Mouse (Mus musculus) heart, adult 2 months (tissue): ENCODE measurements around the gene Rab6b. TPM values are rescaled to one million over a fixed set of nuclear protein-coding genes. Genes with fewer than 3 reads are reported as not detected.
A peak's percentile ranks its signal among the peaks of the same experiment; 100 is the strongest.

ENCODE experiments used
- DNase-seq, 2 experiments: peaks; one replicate each; pipeline ENCODE4 v3.0.0; 2021
- H3K27ac ChIP-seq: fragments of 200-600 bp; 2 replicates; pipeline ENCODE4 v1.8.1; 2022
- H3K27me3 ChIP-seq: fragments of 200-500 bp; 2 replicates; pipeline ENCODE4 v1.6.1; 2012; ENCODE audit warnings: mild to moderate bottlenecking, low read length, inconsistent platforms, mixed read lengths; ENCODE audit not compliant: control insufficient read depth, insufficient read depth
- H3K36me3 ChIP-seq: fragments of 200-500 bp; 2 replicates; pipeline ENCODE4 v1.6.1; 2012; ENCODE audit warnings: low read length, inconsistent platforms; ENCODE audit not compliant: control insufficient read depth, insufficient read depth
- H3K4me1 ChIP-seq: fragments of 200-500 bp; 2 replicates; pipeline ENCODE4 v1.6.1; 2011; ENCODE audit warnings: low read length; ENCODE audit not compliant: control insufficient read depth, insufficient read depth
- H3K4me3 ChIP-seq: fragments of 200-600 bp; 2 replicates; pipeline ENCODE4 v1.8.1; 2022
- H3K79me2 ChIP-seq: fragments of 200-500 bp; replicated peaks from 2 replicates; pipeline ENCODE4 v1.6.1; 2012; ENCODE audit warnings: mild to moderate bottlenecking, inconsistent platforms, low read length, moderate library complexity, mixed read lengths; ENCODE audit not compliant: control insufficient read depth, insufficient read depth
- H3K9ac ChIP-seq: fragments of 200-500 bp; 2 replicates; pipeline ENCODE4 v1.6.1; 2012; ENCODE audit warnings: low read depth, mild to moderate bottlenecking, control low read depth, inconsistent platforms, low read length, mixed read lengths
- CTCF ChIP-seq: fragments of 200-600 bp; IDR thresholded peaks from 2 replicates; pipeline ENCODE4 v1.8.1; 2022; ENCODE audit warnings: antibody characterized with exemption, mild to moderate bottlenecking, moderate library complexity
- EP300 ChIP-seq: fragments of 200-500 bp; IDR thresholded peaks from 2 replicates; pipeline ENCODE4 v1.6.1; 2011; ENCODE audit warnings: low read depth, low read length, control low read depth; ENCODE audit not compliant: insufficient read depth
- POLR2A ChIP-seq: fragments of 200-500 bp; IDR thresholded peaks from 2 replicates; pipeline ENCODE4 v1.6.1; 2011; ENCODE audit warnings: mild to moderate bottlenecking, low read depth, low read length, control low read depth; ENCODE audit not compliant: insufficient read depth
- WGBS: fragments of 180-500 bp; shearing (Covaris S2); methylation state at CpG from one replicate; pipeline ENCODE4 v1.1.7; 2018; 5-methylcytosine and 5-hydroxymethylcytosine counted together
- intact Hi-C: fragments of 180-260 bp; cut with DNase I; formaldehyde crosslinking; loops from one replicate; pipeline ENCODE4 v1.15.1; 2025
- long read RNA-seq: library from polyadenylated mRNA; stranded (forward); transcript quantifications from one replicate; pipeline ENCODE4 v2.0.0, GENCODE M21; 2021
- polyA plus RNA-seq: library from polyadenylated mRNA; depleted of rRNA; stranded (reverse); fragments of >200 nt; gene quantifications from 2 replicates; pipeline ENCODE4 v1.2.3, GENCODE M21; 2012; rRNA removed
- total RNA-seq, 2 experiments: library from RNA; stranded (reverse); gene quantifications; 2 replicates each; pipeline ENCODE4 v1.2.3; 2021

The Rab6b gene
- 1 to 10 TPM; 1.4 to 1.6 TPM for total RNA-seq
- polyA plus RNA-seq = 0.76 and 6.9 TPM in 2 replicates
- long read RNA-seq = 0 reads

DNA sequence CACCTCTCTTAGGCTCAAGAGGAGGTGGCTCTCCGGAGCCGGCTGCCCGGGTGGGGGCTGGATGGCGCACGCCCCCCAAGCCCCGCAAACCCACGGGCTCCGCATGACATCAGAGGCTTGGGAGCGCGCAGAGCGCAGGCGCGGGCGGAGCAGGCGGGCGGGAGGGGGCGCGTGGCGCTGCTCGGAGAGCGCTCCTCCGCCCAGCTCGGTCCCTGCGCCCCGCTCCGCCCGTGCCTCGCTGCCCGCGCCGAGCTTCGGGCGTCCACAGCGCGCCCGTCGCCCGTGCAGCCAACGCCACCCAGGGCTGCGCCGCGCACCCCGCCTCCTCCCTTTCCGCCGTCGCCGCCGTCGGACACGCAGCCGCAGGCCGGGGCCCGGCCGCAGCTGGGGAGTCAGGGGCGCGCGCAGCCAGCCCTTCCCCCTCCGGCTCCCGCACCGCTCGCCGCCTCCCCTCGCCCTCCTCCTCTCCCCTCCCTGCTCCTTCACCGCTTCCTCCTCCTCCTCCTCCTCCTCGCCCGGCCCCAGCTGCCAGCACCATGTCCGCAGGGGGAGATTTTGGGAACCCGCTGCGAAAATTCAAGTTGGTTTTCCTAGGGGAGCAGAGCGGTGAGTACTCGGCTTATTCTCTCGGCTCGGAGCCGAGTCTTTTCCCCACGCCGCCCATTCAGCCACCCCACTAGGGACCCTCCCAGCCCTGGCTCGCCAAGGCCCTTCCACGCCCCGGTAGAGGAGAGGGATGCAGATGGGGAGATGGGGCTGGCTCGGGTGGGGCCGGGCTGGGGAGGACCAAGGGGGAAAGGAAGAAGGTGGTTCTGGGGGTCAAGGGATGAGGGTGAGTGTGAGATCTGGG, at the start of gene Rab6b:
Rab6b (plus strand) TSS at position 167 of the 850 bp plus-strand sequence.
- no peaks in the 10 kb centered on the region; the same call in 1 of the 2 replicates for H3K27me3 ChIP-seq
- peak within 1 kb of the TSS; percentile 50 for H3K4me3 ChIP-seq
- TF ChIP-seq CTCF (no peak), EP300 (no peak), POLR2A (no peak)
- no peaks in the 10 kb centered on the region for H3K36me3 ChIP-seq
- DNase-seq = peak; percentile 50 to 65
- peak within 1 kb of the TSS; percentile 95 for H3K9ac ChIP-seq
- no peaks in the 10 kb centered on the region for H3K79me2 ChIP-seq
- no peak within 1 kb of the TSS for H3K27ac ChIP-seq
- WGBS = under 1% methylated on average over 72 of the region's 81 CpGs
- intact Hi-C loops = no loop called here
- H3K4me1 ChIP-seq = peaks cover 7% of the 10 kb centered on the region

DNA sequence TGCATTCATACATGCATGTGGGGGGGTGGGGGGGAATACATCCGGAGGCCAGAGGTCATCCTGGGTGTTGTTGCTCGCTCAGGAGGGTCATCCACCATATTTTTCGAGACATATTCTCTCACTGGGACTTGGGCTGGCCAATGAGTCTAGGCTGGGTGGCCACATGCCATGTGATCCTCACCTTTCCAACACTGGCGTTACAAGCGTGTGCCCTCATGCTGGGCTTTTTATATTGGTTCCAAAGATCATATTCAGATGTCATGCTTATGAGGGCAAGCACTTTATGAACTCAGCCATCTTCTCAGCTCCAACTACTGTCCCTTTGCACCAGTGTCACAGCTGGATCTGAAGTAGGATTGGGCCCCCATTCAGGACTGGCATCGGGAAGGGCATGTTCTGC, 48.0 kb upstream of the Rab6b start:
- H3K9ac ChIP-seq = no peak overlapping the region
- 91% methylated on average over 6 of the region's 6 CpGs for WGBS
- no peaks in the 10 kb centered on the region for H3K36me3 ChIP-seq
- H3K27me3 ChIP-seq = no peaks in the 10 kb centered on the region
- H3K4me1 ChIP-seq = no peaks in the 10 kb centered on the region
- H3K79me2 ChIP-seq = no peaks in the 10 kb centered on the region
- no peak overlapping the region for H3K27ac ChIP-seq
- intact Hi-C loops = no loop called here
- no peak overlapping the region for H3K4me3 ChIP-seq
- TF ChIP-seq EP300 (no peak), CTCF (no peak), POLR2A (no peak)
- no peak for DNase-seq

DNA sequence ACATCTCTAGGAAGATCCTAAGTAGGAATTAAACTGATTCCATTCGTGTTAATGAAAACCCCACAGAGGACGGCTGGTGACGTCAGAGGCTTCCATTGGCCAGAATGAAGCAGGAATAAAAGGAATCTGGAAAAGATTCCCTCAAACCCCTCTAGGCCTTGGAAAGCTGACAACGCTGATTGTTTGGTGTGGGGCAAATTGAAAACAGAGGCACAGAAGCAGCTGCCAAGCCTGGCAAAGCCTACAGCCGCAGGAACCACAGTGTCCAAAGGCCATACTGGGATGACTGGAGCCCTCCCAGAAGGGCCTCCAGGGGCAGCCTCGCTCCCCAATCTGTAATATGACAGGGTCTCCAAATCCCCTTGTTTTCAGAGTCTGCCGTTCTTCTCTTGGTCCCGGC, 44.7 kb upstream of the Rab6b start:
- no peaks in the 10 kb centered on the region for H3K36me3 ChIP-seq

DNA sequence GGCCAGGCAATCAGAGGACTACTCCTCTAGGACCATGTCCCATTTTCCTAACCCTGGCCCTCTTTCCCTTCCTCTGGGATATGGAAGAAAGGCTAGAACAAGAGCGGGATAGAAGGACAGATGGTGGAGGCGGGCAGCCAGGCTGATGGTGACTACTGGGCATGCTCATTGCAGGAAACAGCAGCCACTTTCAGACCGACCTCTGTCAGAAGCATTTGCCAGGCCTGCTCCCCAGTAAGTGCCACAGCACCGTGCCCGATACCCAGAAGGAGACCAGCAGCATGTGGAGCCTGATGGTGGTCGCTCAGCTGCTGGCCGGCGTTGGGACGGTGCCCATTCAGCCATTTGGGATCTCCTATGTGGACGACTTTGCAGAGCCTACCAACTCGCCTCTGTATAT, 43.9 kb upstream of the Rab6b start:
- no peak for TF ChIP-seq POLR2A
- TF ChIP-seq CTCF = no peak
- no peak for TF ChIP-seq EP300
- H3K27me3 ChIP-seq = no peaks in the 10 kb centered on the region
- 91% methylated on average over 11 of the region's 11 CpGs for WGBS
- H3K9ac ChIP-seq = no peak overlapping the region
- H3K27ac ChIP-seq = no peak overlapping the region
- H3K79me2 ChIP-seq = no peaks in the 10 kb centered on the region
- no peaks in the 10 kb centered on the region for H3K4me1 ChIP-seq
- H3K4me3 ChIP-seq = no peak overlapping the region
- no peaks in the 10 kb centered on the region for H3K36me3 ChIP-seq
- intact Hi-C loops = no loop called here
- no peak for DNase-seq

More for the DNA sequence above, 44.7 kb upstream of the Rab6b start:
- Histone ChIP-seq H3K27me3 (no peaks in the 10 kb centered on the region), H3K27ac (no peak overlapping the region), H3K4me3 (no peak overlapping the region), H3K79me2 (no peaks in the 10 kb centered on the region), H3K9ac (no peak overlapping the region), H3K4me1 (no peaks in the 10 kb centered on the region)
- intact Hi-C loops = no loop called here
- TF ChIP-seq EP300 = no peak
- WGBS = 86% methylated on average over 8 of the region's 8 CpGs
- DNase-seq = no peak

DNA sequence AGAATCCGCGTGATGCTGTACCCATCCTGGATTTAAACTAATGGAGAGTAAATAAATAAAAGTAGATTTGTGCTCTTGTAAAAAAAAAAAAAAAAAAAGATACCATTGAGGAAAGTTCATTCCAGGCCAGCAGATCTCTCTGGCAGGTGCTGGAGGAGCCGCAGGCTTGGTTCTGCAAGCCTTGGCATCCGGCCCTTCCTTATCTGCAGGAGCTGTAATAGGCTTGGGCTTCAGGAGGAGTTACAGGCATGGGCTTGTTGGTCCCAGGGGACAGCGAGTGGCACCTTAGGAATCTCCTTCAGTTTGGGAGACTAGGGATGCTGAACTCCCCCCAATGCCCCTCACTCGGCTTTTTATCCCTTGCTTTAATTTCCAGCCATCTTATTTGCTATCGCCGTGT, 42.8 kb upstream of the Rab6b start:
- H3K36me3 ChIP-seq = no peaks in the 10 kb centered on the region
- intact Hi-C loops = no loop called here
- no peak overlapping the region for H3K27ac ChIP-seq
- TF ChIP-seq CTCF = no peak
- no peaks in the 10 kb centered on the region for H3K79me2 ChIP-seq
- H3K27me3 ChIP-seq = no peaks in the 10 kb centered on the region
- 82% methylated on average over 8 of the region's 8 CpGs for WGBS
- peak in 1 of 2 experiments; percentile 33 for DNase-seq
- H3K9ac ChIP-seq = no peak overlapping the region
- H3K4me1 ChIP-seq = no peaks in the 10 kb centered on the region
- H3K4me3 ChIP-seq = no peak overlapping the region

DNA sequence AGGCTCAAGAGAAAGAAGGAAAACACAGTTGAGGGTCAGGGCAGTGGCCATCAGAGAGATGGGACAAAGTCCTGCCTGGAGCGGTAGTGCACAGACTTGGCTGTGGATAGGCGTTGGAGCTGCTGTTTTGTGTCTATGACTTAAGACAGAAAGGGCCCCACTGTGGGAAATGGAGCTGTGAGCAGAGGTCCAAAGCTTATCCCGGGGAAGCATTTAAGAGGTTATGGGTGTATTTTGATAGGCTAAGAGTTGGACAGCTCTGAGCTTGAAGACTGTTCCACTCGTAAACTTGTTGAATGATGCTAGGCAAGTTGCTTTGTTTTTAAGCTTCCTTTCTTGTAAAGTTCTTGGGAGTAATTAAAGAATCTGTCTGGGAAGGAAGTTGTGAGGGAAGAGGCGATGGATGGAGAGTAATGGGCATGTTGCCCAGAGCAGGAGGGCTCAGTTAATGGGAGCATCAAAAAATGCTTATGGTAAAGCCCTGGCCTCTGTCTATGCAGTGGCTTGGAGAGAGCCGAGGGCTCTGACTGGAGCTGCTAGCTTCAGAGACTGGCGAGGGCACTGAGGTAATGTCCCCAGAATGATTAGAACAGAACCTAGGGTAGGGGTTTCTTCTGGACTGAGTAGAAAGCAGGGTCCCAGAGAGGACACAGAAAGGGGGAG, 39.9 kb upstream of the Rab6b start:
- Histone ChIP-seq H3K4me3 (no peak overlapping the region), H3K27me3 (no peaks in the 10 kb centered on the region), H3K9ac (no peak overlapping the region), H3K36me3 (no peaks in the 10 kb centered on the region), H3K27ac (no peak overlapping the region), H3K79me2 (no peaks in the 10 kb centered on the region), H3K4me1 (no peaks in the 10 kb centered on the region)
- TF ChIP-seq CTCF (no peak), EP300 (no peak), POLR2A (no peak)
- DNase-seq = no peak
- intact Hi-C loops = no loop called here
- 52% methylated on average over 7 of the region's 7 CpGs for WGBS
